Mouse (Mus musculus) intestine, postnatal 0 days (tissue): ENCODE results near the gene Slc5a3. TPM values are rescaled to one million over a fixed set of nuclear protein-coding genes. Genes with fewer than 3 reads are reported as not detected.

Source experiments
- ATAC-seq: fragments of 200-750 bp; cut with Nextera tagmentation; 2 replicates; pipeline ENCODE4 v1.8.0; 2017; ENCODE audit warnings: mild to moderate bottlenecking, moderate TSS enrichment, moderate library complexity
- H3K27ac ChIP-seq: fragments of 300-500 bp; sonication (generic); 2 replicates; pipeline ENCODE4 v1.5.1; 2014; ENCODE audit warnings: mild to moderate bottlenecking, low read depth, low read length, moderate library complexity
- H3K27me3 ChIP-seq: fragments of 300-500 bp; sonication (generic); replicated peaks from 2 replicates; pipeline ENCODE4 v1.6.1; 2014; ENCODE audit warnings: low read length, mixed read lengths; ENCODE audit not compliant: control insufficient read depth, insufficient read depth
- H3K36me3 ChIP-seq: fragments of 300-500 bp; sonication (generic); 2 replicates; pipeline ENCODE4 v1.6.1; 2014; ENCODE audit warnings: mild to moderate bottlenecking, moderate library complexity; ENCODE audit not compliant: control insufficient read depth, insufficient read depth
- H3K4me1 ChIP-seq: fragments of 300-500 bp; sonication (generic); replicated peaks from 2 replicates; pipeline ENCODE4 v1.6.1; 2014; ENCODE audit warnings: antibody characterized with exemption, low read length, mixed read lengths; ENCODE audit not compliant: control insufficient read depth, insufficient read depth
- H3K4me2 ChIP-seq: fragments of 300-500 bp; sonication (generic); replicated peaks from 2 replicates; pipeline ENCODE4 v1.6.1; 2014; ENCODE audit warnings: low read depth, mild to moderate bottlenecking, moderate library complexity
- H3K4me3 ChIP-seq: fragments of 300-500 bp; sonication (generic); 2 replicates; pipeline ENCODE4 v1.5.1; 2014; ENCODE audit warnings: low read depth, low read length
- H3K9ac ChIP-seq: fragments of 300-500 bp; sonication (generic); 2 replicates; pipeline ENCODE4 v1.6.1; 2014; ENCODE audit warnings: mild to moderate bottlenecking, low read depth, low read length
- H3K9me3 ChIP-seq: fragments of 300-500 bp; sonication (generic); 2 replicates; pipeline ENCODE4 v1.6.1; 2016; ENCODE audit warnings: mixed run types; ENCODE audit not compliant: control insufficient read depth
- CTCF ChIP-seq: sonication (generic); IDR thresholded peaks from 2 replicates; pipeline ENCODE4 v1.5.1; 2016; ENCODE audit warnings: low read depth, mild to moderate bottlenecking, control low read depth, antibody characterized with exemption, moderate library complexity
- WGBS: fragments of 180-500 bp; shearing (Covaris S2); extraction: QIAGEN DNeasy Blood & Tissue Kit; methylation state at CpG from one replicate; pipeline ENCODE4 v1.1.7; 2014; 5-methylcytosine and 5-hydroxymethylcytosine counted together
- polyA plus RNA-seq: library from polyadenylated mRNA; unstranded; fragments of >200 nt; fragmentation: Nextera tagmentation; extraction: Ambion mirVana; gene quantifications from 2 replicates; pipeline ENCODE4 v1.2.1, GENCODE M21; 2015

Gene Slc5a3
- polyA plus RNA-seq, 1 experiment from 2014 or later, result 1.1 TPM

DNA sequence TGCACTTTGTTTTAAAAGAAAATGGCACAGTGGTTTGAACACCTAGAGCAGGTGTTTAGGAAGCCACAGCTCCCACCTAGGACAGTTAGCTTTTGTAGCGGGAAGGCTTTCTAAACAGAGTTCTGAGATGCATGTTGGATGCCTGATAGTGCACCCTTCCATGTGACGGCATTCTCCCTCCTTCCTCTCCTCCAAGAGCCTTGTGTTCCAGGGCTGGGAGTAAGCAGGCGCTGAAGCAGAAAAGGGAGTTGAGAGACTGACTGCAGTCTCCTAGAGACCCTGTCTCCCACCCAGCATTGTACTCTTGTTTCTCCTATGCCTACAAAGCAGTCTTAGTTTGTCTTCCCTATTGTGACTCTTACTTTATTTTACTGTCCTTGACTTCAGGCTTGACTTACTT is 2.1 kb downstream of the Slc5a3 start:
- H3K4me2 ChIP-seq, result peak overlapping the region; percentile 98; the same call in 1 of the 2 replicates
- no peak for TF ChIP-seq CTCF
- no peak overlapping the region for H3K4me3 ChIP-seq
- no peaks in the 10 kb centered on the region for H3K4me1 ChIP-seq
- no peaks in the 10 kb centered on the region for H3K27me3 ChIP-seq
- H3K27ac ChIP-seq, result no peak overlapping the region
- ATAC-seq, result no peak
- no peak overlapping the region for H3K9ac ChIP-seq
- peaks cover 7% of the 10 kb centered on the region; the same call in 1 of the 2 replicates for H3K36me3 ChIP-seq
- 88% methylated on average over 3 of the region's 3 CpGs for WGBS
- no peaks in the 10 kb centered on the region for H3K9me3 ChIP-seq

DNA sequence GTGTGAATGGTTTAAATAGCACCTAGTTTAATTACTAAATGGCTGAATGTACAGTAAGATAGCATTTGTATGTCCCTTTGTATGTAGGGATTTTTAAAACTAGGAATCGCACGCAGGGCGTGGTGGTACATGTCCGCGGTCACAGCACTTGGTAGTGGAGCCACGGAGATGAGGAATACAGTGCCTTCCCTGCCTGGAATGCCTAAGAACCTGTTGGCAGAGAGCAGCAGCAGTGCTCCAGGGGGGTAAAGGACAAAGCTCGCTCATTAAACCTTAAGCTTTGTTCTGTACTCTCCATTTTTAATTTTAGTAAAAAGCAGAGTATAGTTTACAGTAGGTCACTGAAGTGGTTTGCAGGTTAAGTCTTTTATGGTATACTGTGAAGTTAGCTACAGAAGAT is 3.5 kb downstream of the Slc5a3 start:
- TF ChIP-seq CTCF, result no peak
- H3K27me3 ChIP-seq, result no peaks in the 10 kb centered on the region
- no peaks in the 10 kb centered on the region for H3K9me3 ChIP-seq
- no peak overlapping the region for H3K4me2 ChIP-seq
- peaks cover 8% of the 10 kb centered on the region for H3K36me3 ChIP-seq
- H3K4me3 ChIP-seq, result no peak overlapping the region
- no peak overlapping the region for H3K9ac ChIP-seq
- ATAC-seq, result no peak
- WGBS, result 94% methylated on average over 7 of the region's 7 CpGs
- no peak overlapping the region for H3K27ac ChIP-seq
- no peaks in the 10 kb centered on the region for H3K4me1 ChIP-seq

DNA sequence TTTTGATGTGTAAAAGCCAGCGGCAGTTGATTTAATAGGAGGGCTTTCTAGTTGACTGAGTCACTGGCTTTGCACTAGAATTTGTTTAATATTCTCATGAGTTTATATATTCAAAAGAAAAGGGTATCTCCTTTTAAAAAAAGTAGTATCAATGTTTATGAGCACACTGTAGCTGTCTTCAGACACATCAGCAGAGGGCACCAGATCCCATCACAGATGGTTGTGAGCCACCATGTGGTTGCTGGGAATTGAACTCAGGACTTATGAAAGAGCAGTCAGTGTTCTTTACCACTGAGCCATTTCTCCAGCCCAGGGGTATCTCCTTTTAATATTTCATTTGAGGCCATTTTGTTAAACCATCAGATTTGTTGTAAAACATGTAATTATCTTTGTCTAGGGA is 4.7 kb downstream of the Slc5a3 start:
- no peaks in the 10 kb centered on the region for H3K4me1 ChIP-seq
- no peak overlapping the region for H3K27ac ChIP-seq
- H3K9ac ChIP-seq, result no peak overlapping the region
- no peak overlapping the region for H3K4me3 ChIP-seq
- H3K4me2 ChIP-seq, result no peak overlapping the region
- no peaks in the 10 kb centered on the region for H3K27me3 ChIP-seq
- no peaks in the 10 kb centered on the region for H3K9me3 ChIP-seq
- peaks cover 17% of the 10 kb centered on the region for H3K36me3 ChIP-seq
- TF ChIP-seq CTCF, result no peak
- ATAC-seq, result no peak
- 100% methylated on average over 1 of the region's 1 CpGs for WGBS

DNA sequence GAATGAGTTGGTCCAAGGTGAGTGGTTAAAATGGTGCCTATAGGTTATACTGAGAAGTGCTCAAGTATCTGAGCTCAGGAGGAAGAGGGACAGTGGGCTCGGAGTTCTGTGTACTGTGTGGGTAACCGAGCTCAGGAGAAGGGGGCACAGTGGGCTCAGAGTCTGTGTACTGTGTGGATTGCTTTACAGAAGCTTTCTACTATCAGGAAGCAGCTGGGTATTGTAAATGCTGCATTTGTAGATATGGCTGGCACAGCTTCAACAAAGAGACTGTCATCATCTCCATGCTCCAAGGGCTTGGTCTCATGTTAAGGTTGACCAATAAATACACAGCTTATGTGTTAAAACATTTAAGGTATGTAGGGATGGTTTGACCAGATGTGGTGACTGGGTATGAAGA is 6.7 kb downstream of the Slc5a3 start:
- no peak for TF ChIP-seq CTCF
- WGBS, result 80% methylated on average over 2 of the region's 2 CpGs
- no peaks in the 10 kb centered on the region for H3K9me3 ChIP-seq
- H3K27ac ChIP-seq, result no peak overlapping the region; the same call in 1 of the 2 replicates
- H3K36me3 ChIP-seq, result peaks cover 19% of the 10 kb centered on the region
- no peaks in the 10 kb centered on the region for H3K4me1 ChIP-seq
- no peak overlapping the region for H3K4me3 ChIP-seq
- no peak overlapping the region for H3K9ac ChIP-seq
- ATAC-seq, result no peak
- no peaks in the 10 kb centered on the region for H3K27me3 ChIP-seq
- H3K4me2 ChIP-seq, result no peak overlapping the region

DNA sequence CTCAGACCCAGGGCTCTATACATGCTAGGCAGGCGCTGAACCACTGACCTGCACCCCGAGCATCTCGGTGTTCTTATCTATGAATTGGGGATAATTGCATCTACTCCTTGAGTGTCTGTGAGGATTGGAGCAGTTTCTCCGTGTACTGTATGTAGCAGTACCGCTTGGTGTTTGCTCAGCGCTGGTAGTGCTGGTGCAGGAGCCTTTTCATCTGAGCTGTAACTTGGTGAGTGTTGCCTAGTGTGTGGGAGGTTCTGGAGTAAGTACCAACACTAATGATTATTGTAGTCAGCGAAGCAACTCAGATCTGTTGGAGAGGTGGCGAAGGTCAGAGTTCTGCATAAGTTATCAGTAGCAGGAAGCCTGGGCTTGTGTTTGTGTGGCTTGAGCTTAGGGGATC is 12.2 kb downstream of the Slc5a3 start:
- Histone ChIP-seq H3K27me3 (no peaks in the 10 kb centered on the region), H3K4me2 (no peak overlapping the region), H3K4me3 (no peak overlapping the region), H3K9ac (no peak overlapping the region), H3K27ac (no peak overlapping the region), H3K4me1 (no peaks in the 10 kb centered on the region), H3K36me3 (peaks cover 23% of the 10 kb centered on the region), H3K9me3 (no peaks in the 10 kb centered on the region)
- 59% methylated on average over 8 of the region's 8 CpGs for WGBS
- TF ChIP-seq CTCF, result no peak
- no peak for ATAC-seq

DNA sequence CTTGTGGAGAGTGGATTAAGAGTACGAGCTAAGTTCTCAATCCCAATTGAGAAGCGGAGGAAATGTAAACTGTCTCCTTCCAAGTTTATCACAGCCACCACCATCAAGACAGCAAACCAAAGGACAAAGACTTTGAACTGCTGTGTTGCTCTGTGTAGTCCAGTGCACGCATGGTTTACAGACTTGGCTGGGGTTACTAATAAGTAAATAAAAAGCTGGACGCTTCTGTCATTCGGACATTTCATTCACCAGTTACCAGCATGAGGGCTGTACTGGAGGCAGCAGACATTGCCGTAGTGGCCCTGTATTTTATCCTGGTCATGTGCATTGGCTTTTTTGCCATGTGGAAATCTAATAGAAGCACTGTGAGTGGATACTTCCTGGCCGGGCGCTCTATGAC is 18.7 kb downstream of the Slc5a3 start:
- Histone ChIP-seq H3K4me1 (no peaks in the 10 kb centered on the region), H3K9ac (no peak overlapping the region), H3K36me3 (peaks cover 20% of the 10 kb centered on the region), H3K4me3 (no peak overlapping the region), H3K4me2 (no peak overlapping the region), H3K9me3 (no peaks in the 10 kb centered on the region), H3K27me3 (no peaks in the 10 kb centered on the region), H3K27ac (no peak overlapping the region)
- no peak for TF ChIP-seq CTCF
- 94% methylated on average over 8 of the region's 8 CpGs for WGBS
- no peak for ATAC-seq
